Mouse (Mus musculus) cerebellum, postnatal 25 days (tissue): ENCODE measurements at regions not wholly inside any gene's neighbourhood (a gene's known extent, or its start where the extent isn't known, plus 50 kb on each side); places are given as distances from the start of the nearest gene placed in this dataset.
"Not testable (repeated sequence)": the region's sequence is repeated elsewhere in the genome, so short reads cannot be mapped to it uniquely, and the experiment has no call there.

Source experiments
- DNase-seq, 2 experiments: peaks; one replicate each; pipeline ENCODE4 v3.0.0; 2021; ENCODE audit warnings: mixed read lengths in 2 of 2

DNA sequence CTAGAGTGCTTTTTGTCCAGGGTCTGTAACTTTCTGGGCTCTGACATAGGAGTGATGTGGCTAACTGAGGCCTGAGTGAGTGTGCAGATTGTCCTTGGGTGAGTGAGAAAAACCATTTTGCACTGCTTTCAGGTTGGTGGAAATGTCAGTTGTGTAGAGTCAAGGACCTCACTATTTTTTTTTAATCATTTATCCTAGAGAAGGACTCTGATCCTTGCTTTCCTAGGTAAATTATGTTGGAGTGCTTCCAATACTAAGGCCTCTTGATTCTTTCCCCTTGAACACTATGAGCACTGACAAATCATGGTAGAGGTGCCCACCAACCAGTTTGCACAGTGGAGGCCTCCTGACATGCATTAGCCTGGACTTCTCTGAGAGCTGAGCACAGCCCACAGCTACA, 233.6 kb downstream of the Utp18 start:
- DNase-seq: not testable (repeated sequence)
